Mouse (Mus musculus): ENCODE measurements around the gene Arhgef19.

GRCm38 (mm10) chr4:141241861-141242260 lies 2.6 kb downstream of the Arhgef19 start:
- TF ChIP-seq CTCF (IDR thresholded peaks at IDR 0.05; ENCODE audit: low read depth) (no peak), EP300 (optimal IDR thresholded peaks at IDR 0.05) (no peak)
